Mouse (Mus musculus) T-helper 1 cell (primary cell): ENCODE data around the gene Tuba4a.

Source experiments
- in situ Hi-C: fragments of 300-600 bp; cut with MboI, MseI; formaldehyde crosslinking; loops from one replicate; pipeline ENCODE4 v1.15.1; 2025; ENCODE audit warnings: high pct_unique_total_duplicates

Gene Tuba4a

GRCm38 (mm10) chr1:75219531-75219930, at the start of gene Tuba4a:
Gene Tuba4a, minus strand, starts transcription at chr1:75219865.
- in situ Hi-C loops: loop anchor here (5.0 kb wide), 1 partner anchor 98 kb away; the partner anchor contains the start of gene Dnpep

DNA sequence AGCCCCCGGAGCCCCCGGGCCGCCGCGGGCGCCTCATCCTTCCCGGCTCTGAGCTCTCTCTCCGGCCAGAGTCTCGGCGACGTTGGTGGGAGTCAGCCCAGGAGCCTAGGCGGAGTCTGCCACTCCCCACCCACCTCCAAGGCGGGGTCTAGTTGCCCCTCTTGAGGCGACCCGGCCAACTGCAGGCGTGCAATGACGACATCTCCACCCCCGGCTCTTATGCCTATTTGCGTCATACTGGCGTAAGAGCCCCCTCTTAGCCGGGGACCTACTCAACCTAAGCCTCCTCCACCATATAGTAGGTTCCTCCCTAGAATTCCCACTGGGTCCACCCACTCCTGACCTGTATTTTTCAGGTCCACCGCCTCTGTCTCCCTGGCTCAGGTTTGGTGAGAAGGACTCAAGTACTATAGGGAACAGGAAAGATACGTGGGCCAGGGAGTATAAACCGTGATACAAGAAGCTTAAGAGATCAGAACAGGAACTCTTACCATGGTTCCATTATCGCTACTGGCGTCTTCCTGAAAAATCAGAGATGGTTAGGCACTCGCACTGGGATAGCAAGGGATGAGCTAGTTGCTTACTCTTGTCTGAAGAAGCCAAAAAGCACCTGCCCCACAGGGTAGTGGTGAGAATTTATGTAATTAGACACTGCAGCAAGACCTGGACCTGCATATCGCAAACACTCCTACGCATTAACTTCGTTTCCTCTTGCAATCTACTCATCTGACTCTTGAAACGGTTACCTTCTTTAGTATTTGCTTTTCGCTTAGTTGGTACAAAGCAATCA, 44.6 kb upstream of the Tuba4a start, which contains the start of gene Ptprn:
TSS of gene Ptprn (minus strand) at position 412 of the 790 bp plus-strand sequence.
- in situ Hi-C loops: no loop called here

GRCm38 (mm10) chr1:75262969-75263951, 43.6 kb upstream of the Tuba4a start:
- in situ Hi-C loops: no loop called here

- in situ Hi-C loops: no loop called here
These were observed 41.6 kb upstream of the Tuba4a start for GRCm38 (mm10) chr1:75261278-75261677.

- in situ Hi-C loops: loop anchor here (10.0 kb wide), 1 partner anchor 61 kb away; the partner anchor contains the start of genes Ankzf1 and Atg9a
These were observed 35.9 kb upstream of the Tuba4a start for GRCm38 (mm10) chr1:75255516-75256046.

GRCm38 (mm10) chr1:75254625-75255013, 35.0 kb upstream of the Tuba4a start:
- in situ Hi-C loops: loop anchor here (5.0 to 10.0 kb wide), 3 partner anchors 60 to 202 kb away; partner anchors contain the start of genes Ankzf1, Atg9a and Nhej1

DNA sequence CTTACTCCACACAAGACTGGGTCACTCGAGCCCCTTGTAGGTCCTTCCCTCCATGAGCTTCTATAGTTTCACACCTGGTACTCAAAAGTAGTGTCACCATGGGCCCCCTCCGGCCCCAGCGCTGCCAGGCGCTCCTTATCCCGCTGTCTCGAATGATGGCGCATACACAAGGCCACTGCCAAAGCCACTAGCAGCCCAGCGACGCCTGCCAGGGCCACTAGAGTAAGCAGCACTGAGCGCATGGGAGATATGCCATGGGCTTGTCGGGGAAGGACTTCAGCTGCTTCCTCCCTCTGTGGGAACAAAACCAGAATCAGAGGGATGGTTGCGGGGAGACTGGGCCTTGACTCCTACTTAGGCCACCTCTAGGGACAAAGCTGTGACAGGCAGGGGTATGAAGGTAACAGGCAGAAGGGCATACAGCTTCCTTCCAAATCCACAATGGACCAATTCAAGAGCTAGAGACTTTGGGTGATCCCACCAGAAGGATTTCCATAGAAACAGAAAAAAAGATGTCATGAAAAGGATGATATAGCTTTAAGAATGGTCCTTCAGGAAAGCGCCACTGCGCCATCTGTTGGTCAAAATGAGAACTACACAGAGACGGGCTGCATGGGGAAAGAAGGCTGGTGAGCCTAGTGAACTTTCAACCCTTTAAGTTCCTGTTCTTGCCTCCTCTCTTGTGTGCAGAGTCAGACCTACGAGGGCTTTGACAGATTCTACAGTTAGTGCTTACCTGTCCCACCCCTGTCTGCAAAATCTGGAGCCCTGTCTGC, 34.4 kb upstream of the Tuba4a start:
- in situ Hi-C loops: loop anchor here (5.0 to 10.0 kb wide), 3 partner anchors 59 to 202 kb away; partner anchors contain the start of genes Ankzf1, Atg9a and Nhej1

GRCm38 (mm10) chr1:75253029-75253428, 33.4 kb upstream of the Tuba4a start:
- in situ Hi-C loops: loop anchor here (5.0 to 10.0 kb wide), 3 partner anchors 58 to 201 kb away; partner anchors contain the start of genes Ankzf1, Atg9a and Nhej1

- in situ Hi-C loops: loop anchor here (5.0 to 10.0 kb wide), 3 partner anchors 58 to 200 kb away; partner anchors contain the start of genes Ankzf1, Atg9a and Nhej1
These were observed 32.6 kb upstream of the Tuba4a start for GRCm38 (mm10) chr1:75252308-75252707.

DNA sequence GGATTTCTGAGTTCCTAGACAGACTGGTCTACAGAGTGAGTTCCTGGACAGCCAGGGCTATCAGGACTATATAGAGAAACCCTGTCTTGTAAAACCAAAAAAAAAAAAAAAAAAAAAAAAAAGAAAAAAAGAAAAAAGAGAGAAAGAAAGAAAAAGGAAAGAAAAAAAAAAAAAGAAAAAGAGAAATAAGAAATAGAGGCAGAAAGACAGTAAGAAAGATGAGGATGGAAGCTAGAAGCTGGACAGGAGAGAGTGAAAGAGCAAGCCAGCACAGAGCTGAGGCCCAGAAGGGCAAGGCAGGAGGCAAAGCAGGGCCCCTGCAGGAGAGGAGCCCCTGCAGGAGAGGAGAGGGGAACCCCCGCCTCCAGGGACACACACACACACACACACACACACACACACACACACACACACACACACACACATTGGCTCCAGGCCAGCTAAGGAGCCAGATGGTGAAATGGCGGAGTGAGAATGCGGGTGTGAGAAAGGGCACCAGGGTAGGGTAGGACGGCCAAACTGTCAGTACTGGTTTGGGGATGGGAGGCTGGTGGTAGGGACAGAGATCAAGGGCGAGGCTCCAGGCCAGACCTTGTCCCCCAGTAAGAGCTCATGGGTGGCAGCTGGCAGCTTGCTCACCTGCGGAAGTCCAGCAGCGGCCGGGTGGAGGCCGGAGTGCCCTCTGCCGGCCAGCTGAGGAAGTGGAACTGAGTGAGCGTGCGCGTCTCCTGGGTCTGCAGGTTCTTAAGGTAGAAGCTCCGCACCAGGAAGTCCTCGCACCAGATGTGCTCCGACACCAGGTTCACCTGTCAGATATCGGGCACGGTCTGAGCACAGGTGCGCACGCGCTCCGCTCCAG, 31.7 kb upstream of the Tuba4a start:
- in situ Hi-C loops: loop anchor here (5.0 to 10.0 kb wide), 3 partner anchors 57 to 199 kb away; partner anchors contain the start of genes Ankzf1, Atg9a and Nhej1

DNA sequence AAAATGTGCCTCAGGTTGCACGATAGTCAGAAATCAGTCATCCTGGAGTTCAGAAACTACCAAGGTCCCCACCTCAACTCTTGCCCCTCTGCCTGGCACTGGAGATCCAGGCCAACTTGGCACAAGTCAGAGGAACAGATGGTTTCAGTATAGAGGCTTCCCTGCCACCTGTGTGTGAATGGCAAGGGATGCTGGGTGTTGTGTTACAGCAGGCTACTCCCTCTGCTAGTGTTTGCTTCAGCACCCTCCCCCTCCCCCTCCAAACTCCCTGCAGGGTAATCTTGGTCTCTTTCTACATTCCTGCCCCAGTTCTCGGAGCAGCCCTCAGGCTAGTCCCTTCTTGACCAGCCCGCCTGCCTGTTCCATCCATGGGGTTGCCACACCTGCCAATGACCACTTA, 30.8 kb upstream of the Tuba4a start:
- in situ Hi-C loops: loop anchor here (5.0 to 10.0 kb wide), 3 partner anchors 56 to 198 kb away; partner anchors contain the start of genes Ankzf1, Atg9a and Nhej1

- in situ Hi-C loops: no loop called here
These were observed 28.5 kb upstream of the Tuba4a start for GRCm38 (mm10) chr1:75248041-75248772.

DNA sequence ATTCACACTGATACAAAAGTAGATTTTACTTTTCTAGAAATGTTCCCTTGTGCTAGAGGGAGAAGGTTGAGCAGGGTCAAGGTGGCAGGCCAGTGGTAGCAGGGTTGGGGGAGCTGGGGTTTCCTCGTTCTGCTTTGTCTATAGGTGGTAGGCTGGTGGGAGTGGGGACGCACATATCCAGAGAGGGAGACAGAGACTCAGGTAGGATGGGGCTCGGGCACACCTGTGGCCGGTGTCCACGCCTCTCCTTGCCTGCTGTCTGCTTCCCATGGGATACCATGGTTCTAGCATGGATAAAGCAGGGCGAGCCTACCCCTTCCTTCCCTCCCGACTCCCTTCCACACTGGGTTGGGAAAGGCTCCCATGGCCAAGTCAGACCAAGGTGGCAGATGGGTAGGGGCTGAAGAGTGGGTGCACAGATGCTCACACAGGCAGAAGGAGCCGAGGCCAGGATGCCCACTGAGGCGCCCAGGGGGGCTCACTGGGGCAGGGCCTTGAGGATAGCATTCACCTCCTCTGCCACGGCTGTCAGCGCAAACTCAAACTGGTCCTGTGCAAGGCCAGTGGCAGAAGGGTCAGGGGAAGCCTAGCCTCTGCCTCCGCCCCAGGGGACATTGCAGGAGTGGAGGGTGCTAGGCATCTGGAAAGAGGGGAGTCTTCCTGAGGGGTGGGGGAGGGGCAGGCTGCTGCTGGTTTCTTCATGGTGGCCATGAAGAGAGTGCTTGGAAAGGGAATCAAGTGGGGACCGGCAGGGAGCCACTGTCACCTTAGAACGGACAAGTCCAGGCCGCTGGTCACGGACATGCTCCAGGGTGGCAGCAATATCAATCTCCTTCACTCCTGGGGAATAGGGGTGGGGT, 27.6 kb upstream of the Tuba4a start:
- in situ Hi-C loops: no loop called here

- in situ Hi-C loops: no loop called here
These were observed 25.2 kb upstream of the Tuba4a start for GRCm38 (mm10) chr1:75244836-75245235.

- in situ Hi-C loops: no loop called here
These were observed 24.6 kb upstream of the Tuba4a start for GRCm38 (mm10) chr1:75244175-75244826.

GRCm38 (mm10) chr1:75243411-75243810, 23.7 kb upstream of the Tuba4a start:
- in situ Hi-C loops: no loop called here

GRCm38 (mm10) chr1:75239591-75239990, 19.9 kb upstream of the Tuba4a start:
- in situ Hi-C loops: no loop called here
